Mouse (Mus musculus): Measurements from ENCODE around the gene Nucb1. TPM values are rescaled to one million over a fixed set of nuclear protein-coding genes. Genes with fewer than 3 reads are reported as not detected.
"Not testable (repeated sequence)": the region's sequence is repeated elsewhere in the genome, so short reads cannot be mapped to it uniquely, and the experiment has no call there.

The Nucb1 gene
- total RNA-seq, 2 experiments from 2014 or later: 111 to 112 TPM

GRCm38 (mm10) chr7:45525809-45526473, 15.7 kb upstream of the Nucb1 start, which contains the start of the genes Ppp1r15a and Plekha4:
Gene Ppp1r15a (minus strand): TSS chr7:45526268.
Gene Plekha4 (plus strand): TSS chr7:45526330.
- DNase-seq (ENCODE audit: low spot score in 2 of 2): peak; percentile 93 to 94

GRCm38 (mm10) chr7:45524841-45525621, 14.8 kb upstream of the Nucb1 start:
- DNase-seq (ENCODE audit: low spot score in 2 of 2): no peak

GRCm38 (mm10) chr7:45523678-45524170, 13.5 kb upstream of the Nucb1 start:
- DNase-seq (ENCODE audit: low spot score in 2 of 2): no peak

- no peak for DNase-seq (ENCODE audit: low spot score in 2 of 2)
Measured at GRCm38 (mm10) chr7:45522957-45523676, 12.9 kb upstream of the Nucb1 start.

GRCm38 (mm10) chr7:45522194-45522752, 12.1 kb upstream of the Nucb1 start:
- DNase-seq (ENCODE audit: low spot score in 2 of 2): no peak

GRCm38 (mm10) chr7:45521728-45522184, 11.6 kb upstream of the Nucb1 start:
- DNase-seq (ENCODE audit: low spot score in 2 of 2): peak; percentile 87 to 91

- DNase-seq (ENCODE audit: low spot score in 2 of 2): no peak
Measured at GRCm38 (mm10) chr7:45520605-45521004, 10.4 kb upstream of the Nucb1 start.

- DNase-seq (ENCODE audit: low spot score in 2 of 2): no peak
Measured at GRCm38 (mm10) chr7:45519345-45520120, 9.3 kb upstream of the Nucb1 start.

GRCm38 (mm10) chr7:45518618-45519017, 8.4 kb upstream of the Nucb1 start:
- no peak for DNase-seq (ENCODE audit: low spot score in 2 of 2)

GRCm38 (mm10) chr7:45516846-45517245, 6.6 kb upstream of the Nucb1 start:
- not testable (repeated sequence) for DNase-seq (ENCODE audit: low spot score in 2 of 2)

GRCm38 (mm10) chr7:45515436-45515835, 5.2 kb upstream of the Nucb1 start:
- DNase-seq (ENCODE audit: low spot score in 2 of 2): no peak

GRCm38 (mm10) chr7:45514411-45514810, 4.2 kb upstream of the Nucb1 start:
- DNase-seq (ENCODE audit: low spot score in 2 of 2): no peak

GRCm38 (mm10) chr7:45509181-45509882, 874 bp downstream of the Nucb1 start:
- DNase-seq (ENCODE audit: low spot score in 2 of 2): no peak

GRCm38 (mm10) chr7:45508561-45508960, 1.6 kb downstream of the Nucb1 start:
- DNase-seq (ENCODE audit: low spot score in 2 of 2): no peak

- DNase-seq (ENCODE audit: low spot score in 2 of 2): no peak
Measured at GRCm38 (mm10) chr7:45507583-45507982, 2.6 kb downstream of the Nucb1 start.

- no peak for DNase-seq (ENCODE audit: low spot score in 2 of 2)
Measured at GRCm38 (mm10) chr7:45498427-45498826, 11.8 kb downstream of the Nucb1 start.

- DNase-seq (ENCODE audit: low spot score in 2 of 2): no peak
Measured at GRCm38 (mm10) chr7:45494548-45494947, 15.7 kb downstream of the Nucb1 start.

GRCm38 (mm10) chr7:45492951-45493350, 17.3 kb downstream of the Nucb1 start:
- DNase-seq (ENCODE audit: low spot score in 2 of 2): no peak

- DNase-seq (ENCODE audit: low spot score in 2 of 2): no peak
Measured at GRCm38 (mm10) chr7:45492225-45492844, 17.9 kb downstream of the Nucb1 start.
